Mouse (Mus musculus) MEL (cell line): ENCODE data around the gene Scml2.
"Not testable (repeated sequence)": the region's sequence is repeated elsewhere in the genome, so short reads cannot be mapped to it uniquely, and the experiment has no call there.

ENCODE experiments used
- CTCF ChIP-seq, 3 experiments: IDR thresholded peaks in 2 of 3; conservative IDR thresholded peaks in 1 of 3; 2 replicates each; pipeline ENCODE4 v1.5.1; 2011 to 2012; ENCODE audit warnings: low read length in 3 of 3, low read depth in 2 of 3, mild to moderate bottlenecking in 2 of 3, improper control_type of control experiment in 1 of 3, inconsistent platforms in 1 of 3, mixed read lengths in 1 of 3, moderate library complexity in 1 of 3; ENCODE audit not compliant: control insufficient read depth in 1 of 3, insufficient read depth in 1 of 3, poor library complexity in 1 of 3, severe bottlenecking in 1 of 3
- JUND ChIP-seq: IDR thresholded peaks from 2 replicates; pipeline ENCODE4 v1.6.1; 2011; ENCODE audit warnings: low read depth, mild to moderate bottlenecking, improper control_type of control experiment, low read length
- KAT2A ChIP-seq: conservative IDR thresholded peaks from 2 replicates; pipeline ENCODE4 v1.6.1; 2012; ENCODE audit warnings: low read depth, low read length, improper control_type of control experiment, inconsistent platforms
- MAX ChIP-seq: IDR thresholded peaks from 2 replicates; pipeline ENCODE4 v1.6.1; 2011; ENCODE audit warnings: low read length, improper control_type of control experiment
- POLR2A ChIP-seq, 2 experiments: IDR thresholded peaks; 2 replicates each; pipeline ENCODE4 v1.6.1; 2011 to 2012; ENCODE audit warnings: low read length in 2 of 2, mild to moderate bottlenecking in 2 of 2, control low read depth in 1 of 2, improper control_type of control experiment in 1 of 2, low read depth in 1 of 2, moderate library complexity in 1 of 2; ENCODE audit not compliant: control insufficient read depth in 1 of 2, insufficient read depth in 1 of 2, poor library complexity in 1 of 2
- USF1 ChIP-seq: IDR thresholded peaks from 2 replicates; pipeline ENCODE4 v1.6.1; 2014; ENCODE audit warnings: low read depth, mild to moderate bottlenecking, inconsistent platforms, low read length, improper control_type of control experiment, moderate library complexity

DNA sequence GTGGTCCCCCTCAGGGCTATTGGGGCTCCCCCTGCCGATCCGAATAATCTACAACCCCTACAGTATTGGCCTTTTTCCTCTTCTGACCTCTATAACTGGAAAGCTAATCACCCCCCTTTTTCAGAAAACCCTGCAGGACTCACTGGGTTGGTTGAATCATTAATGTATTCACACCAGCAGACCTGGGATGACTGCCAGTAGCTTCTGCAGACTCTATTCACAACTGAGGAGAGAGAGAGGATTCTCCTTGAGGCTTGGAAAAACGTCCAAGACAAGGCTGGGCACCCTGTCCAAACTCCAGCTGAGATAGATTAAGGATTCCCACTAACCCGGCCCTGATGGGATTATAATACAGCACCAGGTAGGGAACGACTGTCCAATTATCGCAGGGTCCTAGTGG lies 41.4 kb upstream of the Scml2 start:
- TF ChIP-seq KAT2A; POLR2A (IDR thresholded peaks at IDR 0.05; ENCODE audit: control insufficient read depth in 1 of 2, insufficient read depth in 1 of 2, low read depth in 1 of 2, low read length in 2 of 2, poor library complexity in 1 of 2); MAX; CTCF (IDR thresholded peaks at IDR 0.05 in 2 of 3, conservative IDR thresholded peaks at IDR 0.05 in 1 of 3; ENCODE audit: control insufficient read depth in 1 of 3, insufficient read depth in 1 of 3, low read depth in 2 of 3, low read length in 3 of 3, poor library complexity in 1 of 3, severe bottlenecking in 1 of 3); JUND; USF1: not testable (repeated sequence)
